Mouse (Mus musculus) ovary, postnatal 14 days (tissue): Measurements from ENCODE around the gene Hps1.

Source experiments
- DNase-seq: peaks from one replicate; pipeline ENCODE4 v3.0.0; 2022; ENCODE audit warnings: low spot score

Hps1 gene

DNA sequence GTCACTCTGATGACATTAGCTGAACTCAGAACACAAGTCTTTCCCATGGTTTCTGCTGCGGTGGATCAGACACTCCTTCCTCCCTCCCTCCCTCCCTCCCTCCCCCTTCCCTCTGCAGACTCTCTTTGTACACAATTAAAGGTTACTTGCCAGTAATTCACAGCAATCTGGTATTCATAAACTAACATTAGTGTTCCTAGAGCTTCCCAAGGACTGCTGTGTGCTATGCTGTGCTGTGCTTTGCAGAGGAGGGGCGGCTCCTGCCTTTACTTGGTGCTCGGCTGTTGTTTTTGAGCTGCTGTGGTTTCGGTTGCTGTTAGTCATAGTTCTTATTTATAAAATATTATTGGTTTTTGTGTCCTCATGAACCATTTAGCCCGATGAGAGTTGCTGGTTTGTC lies 62.1 kb downstream of the Hps1 start:
- DNase-seq, result no peak

- no peak for DNase-seq
Measured at GRCm38 (mm10) chr19:42716507-42716906, 63.3 kb downstream of the Hps1 start.

DNA sequence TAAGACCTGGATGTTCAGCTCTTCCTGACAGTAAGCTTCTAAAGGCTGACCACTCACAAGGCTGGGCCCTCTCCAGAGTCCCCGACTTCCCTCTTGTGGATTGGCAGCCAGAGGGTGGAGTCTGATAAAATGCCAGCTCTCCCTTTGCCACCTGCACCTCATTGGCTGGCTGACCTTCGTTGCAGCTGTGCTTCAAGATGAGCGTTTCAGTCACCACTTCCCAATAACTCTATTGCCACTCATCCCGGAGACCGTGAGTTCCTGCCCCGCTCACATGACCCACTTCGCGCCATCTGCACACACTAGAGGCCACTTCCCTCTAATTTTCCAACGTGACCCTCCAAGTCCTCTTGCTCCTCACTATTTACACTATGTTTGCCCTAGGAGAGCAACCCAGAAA lies 66.0 kb downstream of the Hps1 start:
- DNase-seq, result no peak
